8 mouse cellular contexts compared by ENCODE assay signal in the genomic region with DNA sequence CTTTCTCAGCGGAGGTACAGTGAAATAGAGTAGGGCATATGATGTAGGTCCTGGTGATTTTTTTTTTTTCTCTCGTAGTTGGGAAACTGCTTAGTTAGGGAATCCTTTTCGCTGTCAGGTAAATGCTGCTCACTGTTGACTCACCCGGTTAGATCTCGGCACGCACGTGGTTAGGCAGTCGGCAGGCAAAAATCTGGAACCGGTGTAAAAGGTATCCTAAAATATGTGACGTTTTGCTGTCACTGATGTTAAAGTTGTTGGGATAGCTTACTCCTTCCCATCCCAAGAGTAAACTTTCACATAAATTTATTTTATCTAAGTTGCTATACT. TPM values are rescaled to one million over a fixed set of nuclear protein-coding genes. Genes with fewer than 3 reads are reported as not detected.
DNase-seq lines count a peak whose midpoint lies in the region; ATAC-seq and TF ChIP-seq lines count a peak whose summit lies in the region.

No protein-coding gene starts in this region.

- peak overlapping the region; percentile 89 for H3K4me2 ChIP-seq in hindbrain, embryonic 12.5 days (replicated peaks)
- H3K4me2 ChIP-seq in midbrain, embryonic 13.5 days (replicated peaks) = peak overlapping the region; percentile 90

- H3K27me3 ChIP-seq in hindbrain, embryonic 12.5 days = no peaks in the 10 kb centered on the region
- no peaks in the 10 kb centered on the region for H3K27me3 ChIP-seq in midbrain, embryonic 13.5 days

- no peak for TF ChIP-seq CTCF in left cerebral cortex, adult 2 months (IDR thresholded peaks at IDR 0.05)

- no peak for DNase-seq in left cerebral cortex, adult 2 months (ENCODE audit: extremely low spot score in 1 of 2, low spot score in 2 of 2)
- no peak for DNase-seq in left cerebral cortex, adult 8-10 months (ENCODE audit: low spot score in 2 of 2)
- DNase-seq in brain, adult 2 months (ENCODE audit: low read depth, low spot score) = peak; percentile 9
- no peak for DNase-seq in urinary bladder, adult 2 months (ENCODE audit: low spot score)
- no peak for DNase-seq in left cerebral cortex, adult 11 months (ENCODE audit: low spot score)
- DNase-seq in left cerebral cortex, adult 9 months (ENCODE audit: low spot score in 2 of 2) = no peak

- WGBS in hindbrain, embryonic 12.5 days = under 1% methylated on average over 10 of the region's 10 CpGs
- under 1% methylated on average over 10 of the region's 10 CpGs for WGBS in midbrain, embryonic 13.5 days

- no peak overlapping the region for H3K27ac ChIP-seq in left cerebral cortex, adult 2 months
- H3K27ac ChIP-seq in hindbrain, embryonic 12.5 days = no peak overlapping the region
- no peak overlapping the region for H3K27ac ChIP-seq in midbrain, embryonic 13.5 days

- peaks cover 6% of the 10 kb centered on the region; the same call in 1 of the 2 replicates for H3K36me3 ChIP-seq in hindbrain, embryonic 12.5 days
- H3K36me3 ChIP-seq in midbrain, embryonic 13.5 days = peaks cover 7% of the 10 kb centered on the region; the same call in 1 of the 2 replicates

- ATAC-seq in hindbrain, embryonic 12.5 days (ENCODE audit: low FRiP score) = no peak
- ATAC-seq in midbrain, embryonic 13.5 days = no peak

- H3K9ac ChIP-seq in hindbrain, embryonic 12.5 days = peak overlapping the region; percentile 94
- H3K9ac ChIP-seq in midbrain, embryonic 13.5 days (replicated peaks) = peak overlapping the region; percentile 95

- peak overlapping the region; percentile 91 for H3K4me3 ChIP-seq in left cerebral cortex, adult 2 months
- peak overlapping the region; percentile 99 for H3K4me3 ChIP-seq in hindbrain, embryonic 12.5 days
- peak overlapping the region; percentile 98 for H3K4me3 ChIP-seq in midbrain, embryonic 13.5 days (replicated peaks)

- no peaks in the 10 kb centered on the region for H3K9me3 ChIP-seq in hindbrain, embryonic 12.5 days (replicated peaks)
- no peaks in the 10 kb centered on the region for H3K9me3 ChIP-seq in midbrain, embryonic 13.5 days

- intact Hi-C loops in left cerebral cortex, adult 2 months (cut with DNase I) = loop anchor here (5.0 kb wide), 2 partner anchors 65 to 140 kb away; a partner anchor contains a TSS

- peaks cover 18% of the 10 kb centered on the region for H3K4me1 ChIP-seq in hindbrain, embryonic 12.5 days
- peaks cover 26% of the 10 kb centered on the region for H3K4me1 ChIP-seq in midbrain, embryonic 13.5 days (replicated peaks)

RNA-seq across cellular contexts. Expression of a gene that starts 1.3 kb away (rescaled TPM):
- total RNA-seq in left cerebral cortex, adult 2 months (2021) = 10 to 100 TPM; 26.8 to 27.8 TPM
- 10 to 100 TPM; 25.9 to 32.1 (median 29.2) TPM for total RNA-seq in left cerebral cortex, adult 8-10 months (2022)
- 66.9 and 67.4 TPM in 2 replicates for polyA plus RNA-seq in hindbrain, embryonic 12.5 days (2016; fragmentation: Nextera tagmentation; extraction: Ambion mirVana)
- polyA plus RNA-seq in midbrain, embryonic 13.5 days (2015; fragmentation: Nextera tagmentation; extraction: Ambion mirVana) = 49.5 and 57.0 TPM in 2 replicates
- polyA plus RNA-seq in urinary bladder, adult 2 months (2012; rRNA removed) = 23.5 and 29.3 TPM in 2 replicates

RNA-seq across cellular contexts. Expression of a gene that starts 56.1 kb away (rescaled TPM):
- 1 to 10 TPM; 3.3 to 3.8 TPM for total RNA-seq in left cerebral cortex, adult 2 months (2021)
- 1 to 10 TPM; 2.7 to 5.0 (median 3.4) TPM for total RNA-seq in left cerebral cortex, adult 8-10 months (2022)
- 0.07 and 0.19 TPM in 2 replicates for polyA plus RNA-seq in hindbrain, embryonic 12.5 days (2016; fragmentation: Nextera tagmentation; extraction: Ambion mirVana)
- 0.27 and 0.49 TPM in 2 replicates for polyA plus RNA-seq in midbrain, embryonic 13.5 days (2015; fragmentation: Nextera tagmentation; extraction: Ambion mirVana)
- 0.33 and 0.34 TPM in 2 replicates for polyA plus RNA-seq in urinary bladder, adult 2 months (2012; rRNA removed)
